Mouse (Mus musculus) olfactory bulb, adult 2 months (tissue): ENCODE data around the gene Gm33543.

Source experiments
- CTCF ChIP-seq: fragments of 200-500 bp; IDR thresholded peaks from 2 replicates; pipeline ENCODE4 v1.5.1; 2012; ENCODE audit warnings: low read depth, mild to moderate bottlenecking, low read length, moderate library complexity; ENCODE audit not compliant: insufficient read depth
- POLR2A ChIP-seq: fragments of 200-500 bp; IDR thresholded peaks from 2 replicates; pipeline ENCODE4 v1.6.1; 2012; ENCODE audit warnings: mild to moderate bottlenecking, low read depth, low read length, moderate library complexity; ENCODE audit not compliant: insufficient read depth

DNA sequence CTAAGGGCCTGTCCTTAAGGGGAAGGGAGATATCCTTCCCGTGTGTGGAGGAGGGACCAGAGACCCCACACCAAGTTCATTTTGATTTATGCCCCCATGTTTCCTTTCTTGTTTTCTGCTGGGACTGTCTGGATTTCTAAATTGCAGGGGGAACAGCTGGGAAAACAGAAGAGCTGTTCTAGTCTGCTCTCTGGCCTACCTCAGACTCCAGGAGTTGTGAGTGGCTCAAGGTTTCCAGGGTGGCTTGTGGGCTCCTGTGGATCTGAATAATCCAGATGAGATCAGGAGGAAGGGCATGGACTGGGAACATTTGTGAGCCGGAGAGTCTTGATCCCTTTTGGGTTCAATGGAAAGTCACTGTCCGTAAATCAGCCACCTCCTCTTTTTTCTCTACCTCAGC is 17.1 kb downstream of the Gm33543 start:
- TF ChIP-seq CTCF = no peak
- TF ChIP-seq POLR2A = no peak
